Mouse (Mus musculus) lung, adult 2 months (tissue): ENCODE results near the gene Rarb.

Experiments used
- CTCF ChIP-seq: fragments of 200-500 bp; IDR thresholded peaks from 2 replicates; pipeline ENCODE4 v1.5.1; 2011; ENCODE audit warnings: mild to moderate bottlenecking, low read length, control low read depth; ENCODE audit not compliant: insufficient read depth
- POLR2A ChIP-seq: fragments of 200-500 bp; IDR thresholded peaks from 2 replicates; pipeline ENCODE4 v1.6.1; 2011; ENCODE audit warnings: low read depth, mild to moderate bottlenecking, control low read depth, low read length, borderline replicate concordance; ENCODE audit errors: extremely low read depth

GRCm38 (mm10) chr14:16548200-16548576 lies 270.8 kb downstream of the Rarb start:
- TF ChIP-seq POLR2A (no peak), CTCF (no peak)
